Mouse (Mus musculus) T-helper 17 cell (primary cell): ENCODE measurements around the gene Eno1.
"Not testable (repeated sequence)": the region's sequence is repeated elsewhere in the genome, so short reads cannot be mapped to it uniquely, and the experiment has no call there.

Experiments used
- in situ Hi-C, 2 experiments: fragments of 300-600 bp; cut with MboI, MseI; formaldehyde crosslinking; loops; 1 replicate in 1 of 2; 2 replicates in 1 of 2; pipeline ENCODE4 v1.15.1; 2025; ENCODE audit warnings: high pct_unique_total_duplicates in 2 of 2

Eno1 gene

DNA sequence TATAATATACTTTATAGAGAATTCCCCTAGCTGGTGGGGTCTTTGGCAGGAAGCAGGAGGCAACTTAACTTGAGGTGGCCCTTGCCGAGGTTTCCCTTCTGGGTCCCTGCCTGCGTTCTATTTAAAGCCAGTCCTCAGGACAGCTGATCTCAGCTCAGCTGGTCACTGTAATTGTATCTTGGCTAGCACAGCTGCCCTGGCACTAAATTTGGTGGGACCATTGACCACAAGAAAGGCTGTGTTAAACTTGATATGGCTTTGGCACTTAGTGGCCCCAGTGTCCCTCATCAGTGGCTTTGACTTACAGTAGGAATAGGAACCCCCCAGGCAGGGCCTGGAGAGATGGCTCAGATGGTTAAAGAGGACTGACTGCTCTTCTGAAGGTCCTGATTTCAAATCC is 9.4 kb downstream of the Eno1 start:
- in situ Hi-C loops = loop anchor here in 1 of 2 experiments (25.0 kb wide), 1 partner anchor 1741 kb away; the partner anchor contains the start of genes Phf13 and Thap3

DNA sequence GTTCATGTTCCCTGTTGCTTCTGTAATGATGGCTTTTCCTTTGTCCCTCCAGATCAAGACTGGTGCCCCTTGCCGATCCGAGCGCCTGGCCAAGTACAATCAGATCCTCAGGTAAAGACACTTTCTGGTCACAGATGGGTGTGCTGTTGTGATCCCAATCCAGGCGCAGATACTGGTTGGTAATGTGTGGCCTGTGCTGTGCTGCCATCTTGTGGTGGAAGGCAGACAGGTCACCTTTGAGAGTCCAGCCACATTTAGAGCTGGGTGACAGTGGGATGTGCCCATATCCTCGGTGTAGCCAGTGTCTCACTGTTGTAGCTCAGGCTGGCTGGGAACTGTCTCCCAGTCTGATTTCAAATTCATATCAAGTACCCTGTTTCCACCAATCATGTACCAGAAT is 11.5 kb downstream of the Eno1 start:
- in situ Hi-C loops = loop anchor here in 1 of 2 experiments (25.0 kb wide), 1 partner anchor 1739 kb away; the partner anchor contains the start of genes Phf13 and Thap3

DNA sequence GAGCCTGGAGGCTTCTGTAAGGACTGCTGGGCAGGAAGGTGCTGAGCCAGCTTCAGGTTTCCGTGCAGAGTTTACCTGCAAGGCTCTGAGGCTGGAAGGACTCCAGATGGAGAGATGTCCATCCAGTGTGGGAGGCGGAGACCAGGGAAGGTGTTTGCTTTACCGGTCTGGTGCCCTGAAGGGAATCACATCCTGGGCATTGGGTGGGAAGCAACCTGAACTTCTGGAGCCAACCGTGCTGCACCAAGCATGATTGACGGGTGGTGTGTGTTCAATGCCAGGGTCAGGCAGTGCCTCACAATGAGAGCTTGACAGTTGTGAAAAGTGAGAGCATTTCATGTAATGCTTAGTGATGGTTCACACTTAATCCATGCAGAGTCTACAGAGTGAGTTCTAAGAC is 12.4 kb downstream of the Eno1 start:
- in situ Hi-C loops = loop anchor here in 1 of 2 experiments (25.0 kb wide), 1 partner anchor 1738 kb away; the partner anchor contains the start of genes Phf13 and Thap3

DNA sequence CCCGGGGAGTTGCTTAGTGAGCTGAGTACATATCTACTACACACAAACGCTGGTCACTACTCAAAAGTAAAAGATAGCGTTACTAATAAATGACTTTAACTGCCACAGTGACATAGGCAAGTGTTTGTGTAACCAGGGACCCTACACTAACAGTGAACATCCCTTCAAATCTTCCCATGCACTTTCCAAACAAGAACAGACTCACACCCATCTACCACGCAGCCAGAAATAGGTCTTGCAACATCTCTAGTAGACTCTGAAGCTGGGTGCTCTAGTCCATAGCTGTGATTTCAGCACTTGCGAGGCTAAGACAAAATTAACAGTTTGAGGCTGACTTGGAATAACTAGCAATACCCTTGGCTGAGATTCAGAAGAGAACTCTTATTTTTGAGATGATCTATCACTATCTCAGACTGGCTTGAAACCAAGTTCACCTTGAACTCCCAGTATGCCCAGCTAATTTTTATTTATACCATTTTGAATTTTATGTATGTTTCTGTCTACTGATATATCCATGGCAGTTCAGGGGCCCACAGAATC is 13.3 kb downstream of the Eno1 start:
- in situ Hi-C loops = loop anchor here in 1 of 2 experiments (25.0 kb wide), 1 partner anchor 1738 kb away; the partner anchor contains the start of genes Phf13 and Thap3

DNA sequence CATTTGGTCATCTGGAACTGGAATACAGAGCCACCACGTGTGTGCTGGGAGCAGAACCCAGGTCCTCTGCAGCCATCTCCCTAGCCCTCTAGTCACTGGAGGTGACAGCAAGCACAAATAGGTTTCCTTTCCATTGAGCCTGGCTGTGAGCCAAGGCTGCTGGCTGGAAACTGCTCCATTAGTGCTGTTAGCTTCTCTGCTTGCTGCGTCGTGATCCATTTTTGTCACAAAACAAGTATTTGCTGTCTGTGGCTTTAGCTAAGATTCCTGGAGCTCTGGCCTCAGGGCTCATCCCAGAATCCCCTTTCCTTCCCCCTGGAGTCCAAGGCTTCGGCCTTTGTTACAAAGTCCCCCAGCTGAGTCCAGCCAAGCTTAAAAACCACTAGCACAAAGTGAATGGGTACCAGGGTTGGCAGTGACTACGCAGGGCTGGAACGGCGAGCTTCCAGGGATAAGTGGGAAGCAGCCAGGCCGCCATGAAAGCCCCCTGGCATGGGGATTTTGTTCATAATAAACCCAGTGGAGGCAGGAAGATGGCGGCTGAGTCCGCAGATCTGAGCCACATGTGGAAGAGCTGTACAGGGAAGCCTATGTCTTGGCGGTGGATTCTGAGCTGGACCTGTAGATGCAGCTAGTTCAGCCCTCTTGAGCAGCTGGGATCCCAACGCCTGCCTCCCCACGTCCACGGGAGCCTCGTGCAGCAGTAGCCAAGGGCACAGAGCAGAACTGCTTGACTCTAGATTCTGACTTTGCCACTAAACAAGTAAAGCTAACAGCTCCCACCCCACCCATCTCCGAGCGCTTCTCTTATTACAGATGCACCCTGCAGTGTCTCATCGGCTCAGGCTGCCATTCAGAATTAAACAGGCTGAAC is 14.3 kb downstream of the Eno1 start:
- in situ Hi-C loops = no loop called here

DNA sequence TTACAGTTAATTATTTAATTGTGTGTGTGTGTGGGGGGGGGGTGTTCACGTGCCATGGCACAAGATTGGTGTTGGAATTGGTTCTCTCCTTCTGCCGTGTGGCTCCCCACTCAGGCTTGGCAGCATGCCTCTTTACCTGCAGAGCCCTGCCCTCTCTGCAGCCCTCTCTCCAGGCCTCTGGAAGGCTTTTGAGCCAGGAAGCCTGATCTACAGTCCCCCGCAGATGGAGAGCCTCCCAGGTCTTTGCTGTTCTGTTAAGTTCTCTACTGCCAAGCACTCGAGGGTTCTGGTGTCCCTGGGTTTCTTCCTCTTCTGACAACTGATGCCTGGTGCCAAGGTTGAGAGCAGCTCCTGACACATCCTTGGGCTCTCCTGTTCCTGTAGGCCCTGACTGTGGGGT is 17.9 kb downstream of the Eno1 start:
- in situ Hi-C loops = no loop called here

DNA sequence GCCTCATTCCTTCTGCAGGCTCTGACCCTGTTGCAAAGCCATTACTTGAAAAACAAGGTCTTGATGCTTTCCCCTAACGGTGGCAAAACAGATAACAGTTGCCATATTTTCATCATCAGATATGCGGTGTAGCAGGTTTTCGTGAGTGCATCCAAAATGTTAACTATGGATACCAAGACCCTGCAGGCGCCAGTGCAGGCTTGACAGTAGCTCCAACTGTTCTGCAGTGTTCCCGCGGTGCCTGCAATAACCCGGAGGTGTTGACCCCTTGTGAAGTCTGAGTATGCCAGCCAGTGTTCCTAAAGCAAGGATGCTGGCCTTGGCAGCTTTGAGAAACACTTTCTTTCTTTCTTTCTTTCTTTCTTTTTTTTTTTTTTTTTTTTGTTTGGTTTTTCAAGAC is 18.7 kb downstream of the Eno1 start:
- in situ Hi-C loops = no loop called here

DNA sequence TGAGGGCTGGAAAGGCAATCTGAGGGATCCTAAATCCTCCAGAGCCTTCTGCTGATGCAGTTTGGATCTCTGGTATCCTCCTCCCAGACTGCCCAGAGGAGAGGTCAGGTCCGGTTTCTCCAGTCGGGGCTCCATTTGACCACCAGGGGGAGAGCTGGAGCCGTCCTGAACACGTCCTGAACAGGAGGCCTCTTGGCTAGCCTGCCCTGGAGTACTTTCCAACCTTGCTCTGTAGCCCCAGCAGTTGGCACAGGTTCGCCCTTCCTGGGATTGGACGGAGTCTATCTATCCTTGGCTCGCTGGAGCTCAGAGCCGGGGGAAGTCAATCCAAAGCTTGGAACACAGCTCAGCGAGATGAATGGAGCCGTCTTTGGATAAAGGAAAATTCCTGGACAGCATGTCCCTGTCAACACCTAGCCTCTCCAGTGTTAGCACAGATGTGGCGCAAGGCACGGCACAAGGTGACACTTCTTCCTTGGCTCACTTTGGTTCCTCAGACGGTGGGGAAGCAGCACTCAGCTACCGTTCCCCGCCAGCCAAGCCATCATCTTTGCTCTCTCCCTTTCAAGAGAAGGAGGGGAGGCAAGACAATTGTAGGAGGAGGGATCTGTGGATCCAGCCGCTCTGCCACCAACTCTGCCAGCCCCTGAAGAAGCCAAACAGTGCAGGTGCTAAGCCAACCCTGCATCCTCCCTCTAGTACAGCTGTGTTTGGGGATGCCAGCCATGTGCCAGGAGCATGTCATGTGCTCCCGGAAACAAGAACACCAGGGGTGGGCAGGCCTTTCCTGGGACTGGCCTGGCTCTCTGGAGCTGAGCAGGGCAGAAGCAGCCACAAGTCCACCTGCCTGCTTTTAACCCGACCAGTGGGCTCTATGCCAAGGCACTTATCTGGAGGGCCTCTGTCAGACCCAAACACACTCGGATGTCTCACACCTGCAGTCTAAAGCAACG is 21.0 kb downstream of the Eno1 start:
- in situ Hi-C loops = no loop called here

DNA sequence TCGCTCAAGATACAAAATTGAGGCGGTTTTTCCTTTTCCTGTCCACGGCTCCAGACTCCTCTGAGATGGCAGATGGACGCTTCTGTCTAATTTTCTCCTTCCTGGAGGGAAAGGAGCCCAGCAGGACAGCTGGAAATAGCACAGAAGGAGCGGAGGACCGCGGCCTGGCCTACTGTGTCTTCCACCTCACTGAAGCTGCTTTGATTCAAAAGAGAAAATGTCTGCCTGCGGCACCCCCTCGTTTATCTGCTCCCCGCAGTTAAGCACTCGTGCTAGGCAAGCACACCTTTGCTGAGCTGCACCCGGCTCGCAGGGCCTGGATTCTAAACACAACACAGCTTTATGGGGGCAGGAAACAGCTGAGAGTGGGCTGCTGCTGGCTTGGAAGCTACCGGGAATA is 21.9 kb downstream of the Eno1 start:
- in situ Hi-C loops = no loop called here

DNA sequence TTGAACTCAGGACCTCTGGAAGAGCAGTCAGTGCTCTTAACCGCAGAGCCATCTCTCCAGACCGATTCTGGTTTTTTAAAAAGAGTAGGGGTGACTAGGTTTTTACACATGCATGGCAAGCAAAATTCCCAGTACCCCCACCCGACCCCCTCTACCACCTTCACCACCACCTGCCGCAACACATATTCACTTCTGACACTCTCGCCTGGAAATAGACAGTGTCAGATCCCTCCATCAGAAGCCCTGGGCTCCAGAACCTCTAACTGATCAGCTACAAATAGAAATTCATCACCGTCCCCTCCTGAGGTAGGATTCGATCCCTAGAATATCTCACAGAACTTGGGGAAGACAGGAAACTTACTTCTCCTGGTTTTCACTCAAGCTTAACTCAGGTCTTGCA is 23.1 kb downstream of the Eno1 start:
- in situ Hi-C loops = no loop called here

DNA sequence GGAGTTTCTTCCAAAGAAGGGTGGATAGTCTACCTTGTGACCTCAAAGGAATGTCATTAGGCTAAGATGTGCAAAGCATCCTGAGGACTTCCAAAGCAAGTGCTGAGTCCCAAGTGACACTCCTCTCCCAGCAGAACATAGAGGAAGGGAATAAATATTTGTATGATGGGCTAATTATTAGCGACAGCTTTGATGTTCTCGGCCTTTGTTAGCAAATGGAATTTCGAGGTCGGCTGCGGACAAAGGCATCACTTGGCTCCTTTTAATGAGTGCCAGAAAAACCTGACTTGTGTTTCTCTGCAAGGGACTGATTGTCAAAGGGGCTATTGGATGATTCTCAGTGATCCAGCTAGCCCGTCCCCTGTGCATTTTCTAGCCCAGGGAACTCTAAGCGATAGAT is 23.6 kb downstream of the Eno1 start:
- in situ Hi-C loops = loop anchor here in 1 of 2 experiments (5.0 kb wide), 1 partner anchor 207 kb away; no protein-coding TSS in a partner anchor

DNA sequence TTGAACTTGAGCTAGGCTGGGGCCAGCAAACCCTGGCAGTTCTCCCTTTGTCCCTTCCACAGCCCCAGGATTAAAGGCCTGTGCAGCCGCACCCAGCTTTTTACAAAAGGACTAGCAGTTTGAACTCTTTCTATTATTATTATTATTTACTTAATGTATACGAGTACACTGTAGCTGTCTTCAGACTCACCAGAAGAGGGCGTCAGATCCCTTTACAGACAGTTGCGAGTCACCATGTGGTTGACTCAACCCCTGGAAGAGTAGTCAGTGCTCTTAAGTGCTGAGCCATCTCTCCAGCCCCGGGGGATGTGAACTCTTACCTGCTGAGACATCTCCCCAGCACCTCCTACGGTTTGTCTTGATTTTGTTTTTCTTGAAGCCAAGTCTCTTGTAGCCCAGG is 24.2 kb downstream of the Eno1 start:
- in situ Hi-C loops = loop anchor here in 1 of 2 experiments (5.0 kb wide), 1 partner anchor 207 kb away; no protein-coding TSS in a partner anchor

DNA sequence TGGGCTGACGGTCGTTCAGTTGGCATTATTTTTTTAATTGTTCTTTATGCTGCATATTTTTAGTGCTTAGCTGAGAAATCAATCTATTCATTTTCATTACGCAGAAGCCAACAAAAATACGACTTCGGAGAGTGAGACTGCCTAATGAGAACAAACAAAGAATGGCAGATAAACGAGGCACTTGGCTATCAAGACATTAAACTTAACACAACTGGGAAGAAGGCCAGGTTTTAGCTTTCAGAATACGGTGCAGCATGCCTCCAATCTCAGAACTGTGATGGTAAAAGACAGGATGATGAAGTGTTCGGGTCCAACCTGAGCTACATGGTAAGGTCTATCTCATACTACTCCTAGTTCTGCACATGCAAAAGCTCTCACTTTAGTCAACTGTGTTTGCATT is 25.8 kb downstream of the Eno1 start:
- in situ Hi-C loops = loop anchor here in 1 of 2 experiments (5.0 kb wide), 1 partner anchor 205 kb away; no protein-coding TSS in a partner anchor

DNA sequence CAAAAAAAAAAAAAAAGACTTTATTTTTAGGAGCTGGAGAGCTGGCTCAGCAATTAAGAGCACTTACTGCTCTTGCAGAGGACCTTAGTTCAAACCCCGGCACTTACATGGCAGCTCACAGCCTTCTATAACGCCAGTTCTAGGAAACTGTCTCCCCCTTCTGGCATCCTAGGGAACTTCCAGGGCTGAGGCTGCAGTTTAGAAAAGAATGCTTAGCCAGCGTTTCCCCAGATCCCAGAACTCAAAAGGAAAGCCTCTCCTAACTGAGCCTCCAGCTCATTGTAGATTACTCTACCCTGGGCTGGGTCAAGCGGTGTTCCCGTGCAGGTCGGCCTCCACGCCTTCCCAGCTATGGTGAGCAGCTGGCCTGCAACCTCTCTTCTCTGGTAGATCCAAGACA is 28.4 kb downstream of the Eno1 start:
- in situ Hi-C loops = loop anchor here in 1 of 2 experiments (5.0 kb wide), 1 partner anchor 202 kb away; no protein-coding TSS in a partner anchor

DNA sequence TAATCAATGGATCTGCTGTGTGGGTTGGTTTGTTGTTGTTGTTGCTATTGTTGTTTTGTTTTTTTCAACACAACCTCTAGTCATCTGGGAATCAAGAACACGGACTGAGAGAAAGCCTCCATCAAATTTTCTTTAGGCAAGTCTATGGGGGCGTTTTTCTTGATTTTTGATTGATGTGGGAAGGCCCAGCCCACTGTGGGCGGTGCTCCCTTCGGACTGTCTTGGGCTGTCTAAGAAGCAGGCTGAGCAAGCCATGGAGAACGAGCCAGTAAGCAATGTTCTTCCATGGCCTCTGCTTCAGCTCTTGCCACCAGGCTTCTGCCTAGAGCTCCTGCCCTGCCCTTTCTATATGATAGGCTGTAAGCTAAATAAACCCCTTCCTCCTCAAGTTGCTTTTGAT is 28.9 kb downstream of the Eno1 start:
- in situ Hi-C loops = no loop called here

DNA sequence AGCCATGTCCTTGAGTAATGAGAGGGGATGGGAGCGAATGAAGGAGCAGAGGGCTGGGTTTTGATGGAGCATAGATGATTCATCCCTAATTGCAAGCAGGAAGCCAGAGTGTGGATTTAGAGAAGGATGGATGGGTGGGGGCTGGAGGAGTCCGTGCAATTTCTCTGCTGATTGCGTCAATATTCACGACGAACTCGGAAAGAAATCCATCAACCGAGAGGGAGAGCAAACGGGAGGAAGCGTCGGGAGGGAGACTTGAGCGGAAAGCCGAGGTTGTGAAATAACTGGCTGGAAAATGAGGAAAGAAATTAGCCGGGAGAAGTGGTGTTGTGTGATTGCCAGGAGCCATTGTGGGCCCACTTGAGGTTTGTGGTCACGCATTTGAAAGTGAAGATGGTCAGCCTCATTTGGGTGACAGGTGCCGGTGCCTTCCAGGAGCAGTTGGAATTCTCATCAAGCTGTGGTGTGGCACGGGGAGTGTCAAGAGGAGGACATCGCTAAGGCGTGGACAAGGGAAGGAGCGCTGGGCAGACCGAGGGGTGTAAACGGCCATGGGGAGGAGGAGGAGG is 30.2 kb downstream of the Eno1 start:
- in situ Hi-C loops = no loop called here

DNA sequence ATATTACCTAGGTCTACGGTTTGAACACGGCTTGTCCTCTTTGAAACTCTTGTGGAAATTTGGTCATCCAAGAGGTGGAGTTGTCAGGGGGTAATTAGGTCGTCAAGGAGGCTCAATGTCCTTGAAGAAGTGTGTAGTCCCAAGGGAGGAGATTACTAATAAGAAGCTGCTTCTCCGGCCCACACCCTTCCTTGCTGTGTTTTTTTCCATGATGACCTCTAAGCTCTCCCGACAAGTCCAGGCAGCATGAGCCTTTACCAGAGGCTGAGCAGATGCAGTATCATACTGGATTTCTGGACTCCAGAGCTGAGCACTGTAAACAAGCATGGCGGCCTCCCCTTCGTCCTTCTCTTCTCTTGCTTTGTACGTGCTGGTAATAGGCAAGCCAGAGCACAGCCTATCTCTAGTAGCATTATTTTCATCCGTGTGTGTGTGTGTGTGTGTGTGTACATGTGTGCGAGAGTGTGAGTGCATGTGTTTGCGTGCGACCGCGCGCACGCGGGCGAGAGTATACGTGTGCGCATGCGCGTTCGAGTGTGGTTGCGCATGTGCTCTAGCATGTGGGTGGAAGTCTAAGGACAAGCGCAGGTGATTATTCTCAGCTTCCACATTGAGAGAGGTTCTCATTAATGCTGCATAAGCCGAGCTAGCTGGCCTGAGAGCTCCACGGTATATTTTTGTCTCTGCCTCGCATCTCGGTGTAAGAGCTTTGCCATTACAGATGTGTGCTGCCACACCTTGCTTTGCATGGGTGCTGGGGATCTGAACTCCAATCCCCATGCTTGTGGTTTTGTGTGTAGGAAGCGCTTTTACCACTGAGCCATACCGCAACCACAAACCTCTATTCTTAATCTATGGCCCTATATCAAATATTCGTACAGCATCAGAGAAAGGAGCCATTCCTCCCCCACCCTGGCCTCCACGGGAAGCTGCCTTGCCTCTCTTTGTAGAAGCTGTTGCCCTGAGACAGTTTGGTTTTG is 32.4 kb downstream of the Eno1 start:
- in situ Hi-C loops = no loop called here

DNA sequence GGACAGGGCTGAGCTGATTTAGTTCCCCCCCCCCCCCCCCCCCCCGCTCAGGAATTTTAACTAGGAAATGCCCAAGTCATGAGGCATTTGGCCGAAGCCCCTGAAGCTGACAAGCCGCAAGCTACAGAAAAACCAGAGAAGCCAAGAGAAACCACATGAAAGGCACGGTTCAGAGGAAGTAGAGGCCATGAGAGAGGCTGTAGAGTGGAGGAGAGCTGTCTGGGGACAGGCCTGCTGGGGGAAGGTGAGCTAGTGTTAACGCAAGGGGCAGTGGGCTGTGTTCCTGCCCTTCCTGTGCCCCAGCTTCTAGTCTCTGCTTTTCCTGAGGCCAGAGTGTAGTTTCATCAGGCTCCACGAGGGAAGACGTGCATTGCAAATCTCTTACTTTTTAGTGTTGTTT is 33.2 kb downstream of the Eno1 start:
- in situ Hi-C loops = no loop called here

DNA sequence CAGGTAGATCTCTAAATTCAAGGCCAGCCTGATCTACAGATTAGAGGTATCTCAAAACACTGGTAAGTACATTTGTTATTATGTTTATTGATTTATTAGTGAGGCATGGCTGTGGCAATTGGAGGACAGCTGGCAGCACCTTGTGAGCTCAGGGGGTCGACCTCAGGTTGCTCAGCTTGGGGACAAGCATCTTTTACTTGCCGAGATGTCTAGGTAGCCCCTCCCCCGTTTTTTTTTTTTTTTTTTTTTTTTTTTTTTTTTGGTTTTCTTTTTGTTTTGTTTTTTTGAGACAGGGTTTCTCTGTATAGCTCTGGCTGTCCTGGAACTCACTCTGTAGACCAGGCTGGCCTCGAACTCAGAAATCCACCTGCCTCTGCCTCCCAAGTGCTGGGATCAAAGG is 34.2 kb downstream of the Eno1 start:
- in situ Hi-C loops = not testable (repeated sequence)

DNA sequence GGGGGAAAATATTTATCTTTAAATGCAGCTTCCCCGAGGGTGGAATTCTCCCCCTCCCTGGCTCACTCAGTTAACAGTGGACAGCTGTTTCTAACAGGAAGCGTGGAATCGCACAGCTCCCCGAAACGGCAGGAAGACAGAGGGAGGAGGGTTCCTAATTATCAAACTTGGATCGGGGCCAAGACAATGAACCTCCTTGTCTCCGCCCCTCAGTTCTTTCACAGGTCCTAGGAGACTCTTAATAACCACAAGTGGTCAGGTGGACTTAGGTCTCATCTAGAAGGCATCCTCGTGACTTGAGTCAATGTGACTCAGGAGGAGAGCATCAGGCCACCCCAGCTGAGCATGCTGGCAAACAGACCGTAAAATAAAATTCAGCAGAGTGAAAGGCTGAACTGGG is 36.2 kb downstream of the Eno1 start:
- in situ Hi-C loops = no loop called here
